ENCODE assay signal across 17 mouse cellular contexts in the genomic region with DNA sequence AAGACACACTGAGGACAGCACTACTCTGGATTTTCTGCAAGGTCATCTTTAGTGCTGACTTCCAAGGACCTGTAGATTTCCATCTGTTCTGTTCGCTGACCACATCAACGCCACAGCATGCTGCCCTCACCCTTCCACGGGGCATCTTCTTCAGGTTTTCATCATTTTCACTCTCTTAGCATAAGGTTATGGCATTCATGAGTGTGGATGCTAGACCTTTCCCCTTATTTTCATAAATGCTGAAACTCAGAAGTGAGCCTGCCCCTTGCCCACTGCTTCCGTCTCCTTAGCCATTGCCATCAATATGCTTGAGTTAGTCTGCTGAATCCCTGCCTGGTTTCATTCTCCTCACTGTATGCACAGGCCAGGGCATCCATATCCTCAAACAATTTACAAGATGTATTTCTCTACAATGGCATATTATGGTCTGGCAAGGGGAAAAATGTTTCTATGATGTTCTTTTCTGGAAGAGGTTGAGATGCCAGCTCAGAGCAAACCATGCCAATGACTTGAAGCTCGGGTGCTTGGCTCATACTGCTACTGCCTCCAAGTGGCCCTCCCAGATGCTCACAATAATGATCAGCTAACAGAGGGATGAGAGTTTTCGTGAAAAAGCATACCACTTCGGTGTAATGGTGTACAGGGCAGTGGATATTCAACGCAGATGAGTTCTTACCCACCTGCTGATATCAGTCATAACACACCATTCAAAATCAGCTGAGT.
A peak's percentile ranks its signal among the peaks of the same experiment; 100 is the strongest.
DNase-seq lines count a peak whose midpoint lies in the region; ATAC-seq and TF ChIP-seq lines count a peak whose summit lies in the region.
"Had no signal": no experiment of that assay in that cellular context is flagged by ENCODE, and none has a peak within 500 bp of the region (broad histone marks: within the 10 kb centered on the region; RNA-seq: fewer than 3 reads in every experiment).

No protein-coding gene starts in this region.

- H3K9ac ChIP-seq in kidney, embryonic 14.5 days (ENCODE audit: low read depth, low read length), result no peak overlapping the region
- H3K9ac ChIP-seq in hindbrain, postnatal 0 days (replicated peaks; ENCODE audit: low read length), result no peak overlapping the region
- H3K9ac ChIP-seq: forebrain, embryonic 12.5 days; lung, embryonic 14.5 days; neural tube, embryonic 13.5 days had no signal

- no peak for ATAC-seq in kidney, embryonic 14.5 days (ENCODE audit: low FRiP score, low TSS enrichment)
- no peak for ATAC-seq in hindbrain, postnatal 0 days
- ATAC-seq: intestine, embryonic 16.5 days had no signal

- H3K4me2 ChIP-seq in kidney, embryonic 14.5 days (replicated peaks; ENCODE audit: low read depth, low read length), result no peak overlapping the region
- H3K4me2 ChIP-seq in hindbrain, postnatal 0 days (ENCODE audit: low read depth, low read length), result no peak overlapping the region
- H3K4me2 ChIP-seq: forebrain, embryonic 12.5 days; lung, embryonic 14.5 days; midbrain, embryonic 11.5 days; neural tube, embryonic 13.5 days had no signal

- WGBS in kidney, embryonic 14.5 days, result 89% methylated on average over 8 of the region's 8 CpGs
- 90% methylated on average over 8 of the region's 8 CpGs for WGBS in embryonic facial prominence, embryonic 10.5 days
- 88% methylated on average over 8 of the region's 8 CpGs for WGBS in hindbrain, postnatal 0 days

- no peaks in the 10 kb centered on the region for H3K27me3 ChIP-seq in kidney, embryonic 14.5 days (ENCODE audit: control insufficient read depth, insufficient read depth, low read length)
- H3K27me3 ChIP-seq in embryonic facial prominence, embryonic 10.5 days (replicated peaks; ENCODE audit: low read depth, poor library complexity, severe bottlenecking), result no peaks in the 10 kb centered on the region
- no peaks in the 10 kb centered on the region for H3K27me3 ChIP-seq in hindbrain, postnatal 0 days (ENCODE audit: insufficient read depth, low read length)
- H3K27me3 ChIP-seq: forebrain, embryonic 12.5 days; neural tube, embryonic 13.5 days had no signal

- H3K36me3 ChIP-seq in kidney, embryonic 14.5 days (ENCODE audit: control insufficient read depth, insufficient read depth, low read length), result no peaks in the 10 kb centered on the region
- H3K36me3 ChIP-seq in embryonic facial prominence, embryonic 10.5 days (replicated peaks), result no peaks in the 10 kb centered on the region
- H3K36me3 ChIP-seq in hindbrain, postnatal 0 days (ENCODE audit: insufficient read depth, low read length), result no peaks in the 10 kb centered on the region
- H3K36me3 ChIP-seq: forebrain, embryonic 12.5 days; G1E; limb, embryonic 10.5 days; neural tube, embryonic 13.5 days had no signal

- TF ChIP-seq CTCF in hindbrain, postnatal 0 days (IDR thresholded peaks at IDR 0.05; ENCODE audit: low read depth), result no peak

- H3K4me1 ChIP-seq in kidney, embryonic 14.5 days (ENCODE audit: control insufficient read depth, insufficient read depth, low read length), result no peaks in the 10 kb centered on the region
- no peaks in the 10 kb centered on the region for H3K4me1 ChIP-seq in embryonic facial prominence, embryonic 10.5 days
- no peaks in the 10 kb centered on the region for H3K4me1 ChIP-seq in hindbrain, postnatal 0 days (ENCODE audit: insufficient read depth, low read length)
- H3K4me1 ChIP-seq: forebrain, embryonic 12.5 days; limb, embryonic 10.5 days; neural tube, embryonic 13.5 days had no signal

- no peak overlapping the region for H3K4me3 ChIP-seq in kidney, embryonic 14.5 days (ENCODE audit: low read length)
- H3K4me3 ChIP-seq in embryonic facial prominence, embryonic 10.5 days, result no peak overlapping the region
- no peak overlapping the region for H3K4me3 ChIP-seq in hindbrain, postnatal 0 days (ENCODE audit: low read length)
- H3K4me3 ChIP-seq: forebrain, embryonic 12.5 days; limb, embryonic 10.5 days; neural tube, embryonic 13.5 days had no signal

- H3K9me3 ChIP-seq in kidney, embryonic 14.5 days (ENCODE audit: control insufficient read depth, low read length), result no peaks in the 10 kb centered on the region
- no peaks in the 10 kb centered on the region for H3K9me3 ChIP-seq in embryonic facial prominence, embryonic 10.5 days
- H3K9me3 ChIP-seq in hindbrain, postnatal 0 days (ENCODE audit: low read length), result no peaks in the 10 kb centered on the region
- H3K9me3 ChIP-seq: forebrain, embryonic 12.5 days; G1E; limb, embryonic 10.5 days; neural tube, embryonic 13.5 days had no signal

- DNase-seq in adrenal gland, adult 2 months, result peak; percentile 5
- DNase-seq in adrenal gland, postnatal 36 days, result no peak
- DNase-seq in kidney, adult 9 months, result peak; percentile 31
- DNase-seq in right cerebral cortex, postnatal 10 days (ENCODE audit: low spot score in 2 of 2), result peak; percentile 29 to 34
- DNase-seq in right cerebral cortex, postnatal 4 days, result no peak
- DNase-seq in embryonic facial prominence, embryonic 10.5 days (ENCODE audit: low spot score), result no peak
- no peak for DNase-seq in hindbrain, postnatal 0 days (ENCODE audit: low spot score)
- DNase-seq: gastrocnemius, postnatal 25 days; lung, embryonic 14.5 days; right cerebral cortex, postnatal 14 days had no signal

- H3K27ac ChIP-seq in kidney, embryonic 14.5 days (ENCODE audit: low read depth, low read length), result no peak overlapping the region
- no peak overlapping the region for H3K27ac ChIP-seq in embryonic facial prominence, embryonic 10.5 days (replicated peaks)
- H3K27ac ChIP-seq in hindbrain, postnatal 0 days, result no peak overlapping the region
- H3K27ac ChIP-seq: forebrain, embryonic 12.5 days; limb, embryonic 10.5 days; neural tube, embryonic 13.5 days had no signal

Comparison
In these comparisons a context has a peak if more than half of its experiments do, and no peak if none do; other contexts are left out.
1. DNase-seq: peak in adrenal gland, adult 2 months (single experiment), kidney, adult 9 months (single experiment) and right cerebral cortex, postnatal 10 days (2 of 2); none in adrenal gland, postnatal 36 days (0 of 2), right cerebral cortex, postnatal 4 days (single experiment), embryonic facial prominence, embryonic 10.5 days (single experiment) and hindbrain, postnatal 0 days (single experiment).